9 mouse cellular contexts compared by ENCODE assay signal in genomic region chr7:112228827-112229498, GRCm38 (mm10). TPM values are rescaled to one million over a fixed set of nuclear protein-coding genes. Genes with fewer than 3 reads are reported as not detected.
DNase-seq lines count a peak whose midpoint lies in the region; ATAC-seq lines count a peak whose summit lies in the region.
"Had no signal": no experiment of that assay in that cellular context is flagged by ENCODE, and none has a peak within 500 bp of the region (broad histone marks: within the 10 kb centered on the region; RNA-seq: fewer than 3 reads in every experiment).

No protein-coding gene starts in this region.

- H3K4me3 ChIP-seq in hindbrain, embryonic 11.5 days (ENCODE audit: low read depth, low read length): no peak overlapping the region
- no peak overlapping the region for H3K4me3 ChIP-seq in hindbrain, embryonic 12.5 days
- H3K4me3 ChIP-seq in hindbrain, embryonic 16.5 days (ENCODE audit: low read length): no peak overlapping the region
- H3K4me3 ChIP-seq in midbrain, embryonic 15.5 days: no peak overlapping the region

- peaks cover 18% of the 10 kb centered on the region for H3K27me3 ChIP-seq in hindbrain, embryonic 11.5 days (ENCODE audit: control insufficient read depth, insufficient read depth, low read length)
- H3K27me3 ChIP-seq in hindbrain, embryonic 12.5 days: peaks cover 36% of the 10 kb centered on the region
- H3K27me3 ChIP-seq in hindbrain, embryonic 16.5 days (replicated peaks; ENCODE audit: control insufficient read depth, insufficient read depth, low read length): peaks cover 18% of the 10 kb centered on the region
- peaks cover 28% of the 10 kb centered on the region for H3K27me3 ChIP-seq in midbrain, embryonic 15.5 days (replicated peaks)

- DNase-seq in hindbrain, embryonic 11.5 days (ENCODE audit: low spot score): peak; percentile 40
- DNase-seq in gastrocnemius, adult 8-10 months (ENCODE audit: low spot score in 2 of 2): peak; percentile 39 to 57
- no peak for DNase-seq in kidney, postnatal 14 days
- DNase-seq in layer of hippocampus, postnatal 25 days (ENCODE audit: extremely low spot score in 1 of 2, low spot score in 1 of 2): no peak

- H3K9ac ChIP-seq in hindbrain, embryonic 11.5 days (ENCODE audit: low read depth, low read length): no peak overlapping the region
- H3K9ac ChIP-seq in hindbrain, embryonic 12.5 days: no peak overlapping the region
- peak overlapping the region; percentile 19; the same call in 1 of the 2 replicates for H3K9ac ChIP-seq in hindbrain, embryonic 16.5 days (ENCODE audit: low read depth, low read length)
- H3K9ac ChIP-seq in midbrain, embryonic 15.5 days: no peak overlapping the region

- ATAC-seq in hindbrain, embryonic 11.5 days (ENCODE audit: low FRiP score): no peak
- no peak for ATAC-seq in hindbrain, embryonic 12.5 days (ENCODE audit: low FRiP score)
- ATAC-seq in hindbrain, embryonic 16.5 days: no peak
- ATAC-seq in midbrain, embryonic 15.5 days (replicated peaks): no peak
- ATAC-seq in activated CD4-positive, CD25-positive, alpha-beta regulatory T cell, adult 4 months: no peak

- H3K4me1 ChIP-seq in hindbrain, embryonic 11.5 days (replicated peaks; ENCODE audit: control insufficient read depth, insufficient read depth, low read length): peaks cover 22% of the 10 kb centered on the region
- peaks cover 27% of the 10 kb centered on the region for H3K4me1 ChIP-seq in hindbrain, embryonic 12.5 days
- peaks cover 23% of the 10 kb centered on the region for H3K4me1 ChIP-seq in hindbrain, embryonic 16.5 days (ENCODE audit: control insufficient read depth, insufficient read depth, low read depth, low read length)
- H3K4me1 ChIP-seq in midbrain, embryonic 15.5 days: peaks cover 33% of the 10 kb centered on the region

- no peak overlapping the region for H3K27ac ChIP-seq in hindbrain, embryonic 11.5 days (ENCODE audit: low read depth, low read length)
- H3K27ac ChIP-seq in hindbrain, embryonic 12.5 days: no peak overlapping the region
- no peak overlapping the region for H3K27ac ChIP-seq in hindbrain, embryonic 16.5 days (ENCODE audit: low read depth, low read length)
- H3K27ac ChIP-seq in midbrain, embryonic 15.5 days: no peak overlapping the region

- no peaks in the 10 kb centered on the region for H3K9me3 ChIP-seq in hindbrain, embryonic 11.5 days (ENCODE audit: control insufficient read depth, low read length)
- H3K9me3 ChIP-seq in hindbrain, embryonic 12.5 days (replicated peaks): no peaks in the 10 kb centered on the region
- no peaks in the 10 kb centered on the region for H3K9me3 ChIP-seq in hindbrain, embryonic 16.5 days (ENCODE audit: control insufficient read depth, low read length)
- H3K9me3 ChIP-seq in midbrain, embryonic 15.5 days: no peaks in the 10 kb centered on the region

- H3K4me2 ChIP-seq in hindbrain, embryonic 11.5 days (replicated peaks; ENCODE audit: low read depth, low read length): no peak overlapping the region
- H3K4me2 ChIP-seq in hindbrain, embryonic 12.5 days (replicated peaks): no peak overlapping the region
- H3K4me2 ChIP-seq in hindbrain, embryonic 16.5 days (ENCODE audit: low read length): peak overlapping the region; percentile 11; the same call in 1 of the 2 replicates
- H3K4me2 ChIP-seq in midbrain, embryonic 15.5 days: peak overlapping the region; percentile 22; the same call in 1 of the 2 replicates

- WGBS in hindbrain, embryonic 11.5 days: 68% methylated on average over 20 of the region's 20 CpGs
- 62% methylated on average over 20 of the region's 20 CpGs for WGBS in hindbrain, embryonic 12.5 days
- 49% methylated on average over 20 of the region's 20 CpGs for WGBS in hindbrain, embryonic 16.5 days
- 43% methylated on average over 20 of the region's 20 CpGs for WGBS in midbrain, embryonic 15.5 days

- no peaks in the 10 kb centered on the region for H3K36me3 ChIP-seq in hindbrain, embryonic 11.5 days (ENCODE audit: control insufficient read depth, insufficient read depth, low read length)
- H3K36me3 ChIP-seq in hindbrain, embryonic 12.5 days: no peaks in the 10 kb centered on the region
- no peaks in the 10 kb centered on the region for H3K36me3 ChIP-seq in hindbrain, embryonic 16.5 days (ENCODE audit: control insufficient read depth, insufficient read depth, low read length)
- no peaks in the 10 kb centered on the region for H3K36me3 ChIP-seq in midbrain, embryonic 15.5 days (replicated peaks)

RNA-seq across cellular contexts. Expression of gene Mical2, which starts 3.3 kb away (rescaled TPM):
- 1.2 and 1.7 TPM in 2 replicates for polyA plus RNA-seq in hindbrain, embryonic 11.5 days (2014; fragmentation: Nextera tagmentation; extraction: Ambion mirVana)
- 1.6 and 2.3 TPM in 2 replicates for polyA plus RNA-seq in hindbrain, embryonic 12.5 days (2016; fragmentation: Nextera tagmentation; extraction: Ambion mirVana)
- 100 to 1,000 TPM; 172 to 236 (median 206) TPM for total RNA-seq in gastrocnemius, adult 8-10 months (2022)
- polyA plus RNA-seq in hindbrain, embryonic 16.5 days (2015; fragmentation: Nextera tagmentation; extraction: Ambion mirVana): 6.0 and 7.2 TPM in 2 replicates
- 2.7 and 2.8 TPM in 2 replicates for polyA plus RNA-seq in midbrain, embryonic 15.5 days (2015; fragmentation: Nextera tagmentation; extraction: Ambion mirVana)
- polyA plus RNA-seq in activated CD4-positive, CD25-positive, alpha-beta regulatory T cell, adult 4 months (2017; shearing (Covaris generic)): 1 to 10 TPM; 1.2 to 3.0 TPM
- 100 to 1,000 TPM; 645 to 717 TPM for total RNA-seq in layer of hippocampus, postnatal 25 days (2021)
- total RNA-seq: MEL had no signal

Comparison
In these comparisons a context has a peak if more than half of its experiments do, and no peak if none do; other contexts are left out.
1. H3K4me2 ChIP-seq: peak in hindbrain, embryonic 16.5 days (single experiment) and midbrain, embryonic 15.5 days (single experiment); none in hindbrain, embryonic 11.5 days (single experiment) and hindbrain, embryonic 12.5 days (single experiment).
2. DNase-seq: peak in hindbrain, embryonic 11.5 days (single experiment) and gastrocnemius, adult 8-10 months (2 of 2); none in kidney, postnatal 14 days (single experiment) and layer of hippocampus, postnatal 25 days (0 of 2).